Mouse (Mus musculus) brain, adult 10 weeks (tissue): ENCODE results near the gene 9630041A04Rik. TPM values are rescaled to one million over a fixed set of nuclear protein-coding genes. Genes with fewer than 3 reads are reported as not detected.

Experiments used
- polyA plus RNA-seq: library from polyadenylated mRNA; stranded (reverse); fragments of 350-450 nt; fragmentation: Illumina TruSeq; extraction: RNeasy Lipid Tissue Mini Kit (QIAGEN cat#74804); gene quantifications from one replicate; pipeline ENCODE4 v1.2.3, GENCODE M21; 2015; ENCODE audit warnings: low read depth, low replicate concordance

Gene 9630041A04Rik
- not detected for polyA plus RNA-seq

DNA sequence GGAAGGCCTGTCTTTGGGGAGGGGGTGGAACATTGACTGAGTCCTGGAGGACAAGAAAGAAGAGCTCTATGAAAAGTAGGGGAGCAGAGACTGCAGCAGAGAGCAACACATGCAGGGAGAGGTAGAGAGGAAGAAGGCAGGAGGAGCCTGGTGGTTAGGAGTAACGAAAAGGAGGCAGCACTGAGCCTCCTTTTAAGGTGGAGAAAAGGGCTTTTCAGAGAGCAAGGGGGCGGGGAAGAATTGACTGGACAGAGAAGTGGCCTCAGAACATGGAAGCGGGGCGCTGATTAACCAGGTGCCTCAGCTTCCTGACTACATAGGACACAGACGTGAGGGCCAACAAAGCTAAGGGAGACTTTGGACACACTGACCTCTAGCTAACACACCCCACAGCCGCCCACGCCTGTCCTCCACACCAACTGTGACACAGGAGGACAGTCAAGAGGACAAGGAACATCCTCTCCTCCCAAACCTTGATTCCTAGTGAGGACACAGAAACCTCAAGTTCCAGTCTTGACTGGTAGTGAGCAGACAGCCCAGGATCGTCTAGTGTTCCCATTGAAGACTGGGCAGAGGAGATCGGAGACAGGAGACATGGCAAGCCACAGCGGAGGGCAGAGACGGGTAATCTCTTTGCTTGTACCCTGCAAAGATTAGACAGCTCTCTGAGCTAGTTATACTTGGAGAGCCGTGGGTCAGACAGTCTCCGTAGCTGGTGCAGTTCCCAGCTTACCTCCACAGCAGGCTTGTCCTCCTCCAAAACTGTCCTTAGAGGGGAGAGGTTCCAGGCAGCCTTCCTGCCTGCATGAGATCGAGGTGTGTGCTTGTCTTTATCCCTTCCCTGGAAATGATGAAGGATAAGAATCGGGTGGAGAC is at the start of gene 9630041A04Rik:
9630041A04Rik (plus strand) TSS at position 246 of the 876 bp plus-strand sequence.

